8 mouse cellular contexts compared by ENCODE assay signal in genomic region chr3:130337857-130338256, GRCm38 (mm10).
DNase-seq lines count a peak whose midpoint lies in the region; ATAC-seq lines count a peak whose summit lies in the region.

No protein-coding gene starts in this region.

- H3K27ac ChIP-seq in kidney, embryonic 15.5 days, result peak overlapping the region; percentile 78
- H3K27ac ChIP-seq in midbrain, embryonic 15.5 days, result 0 out of 2 replicates have a peak overlapping the region, but pooled peaks have one; percentile 15

- no peak for DNase-seq in kidney, adult 18-20 months
- DNase-seq in brain, adult 2 months (ENCODE audit: low read depth, low spot score), result peak; percentile 72
- DNase-seq in heart, adult 8-10 months (ENCODE audit: low spot score), result peak; percentile 24
- DNase-seq in kidney, postnatal 4 days, result peak; percentile 56 to 72
- no peak for DNase-seq in natural killer cell, adult 2 months (ENCODE audit: low spot score in 2 of 2)
- no peak for DNase-seq in spleen, postnatal 14 days (ENCODE audit: low spot score in 2 of 2)

- no peaks in the 10 kb centered on the region for H3K36me3 ChIP-seq in kidney, embryonic 15.5 days
- H3K36me3 ChIP-seq in midbrain, embryonic 15.5 days (replicated peaks), result no peaks in the 10 kb centered on the region

- ATAC-seq in kidney, embryonic 15.5 days (replicated peaks; ENCODE audit: low FRiP score), result peak; percentile 83
- ATAC-seq in midbrain, embryonic 15.5 days (replicated peaks), result peak; percentile 82

- H3K4me1 ChIP-seq in kidney, embryonic 15.5 days, result 0 out of 2 replicates have a peak, but pooled peaks cover 6% of the 10 kb centered on the region
- peaks cover 4% of the 10 kb centered on the region; the same call in 1 of the 2 replicates for H3K4me1 ChIP-seq in midbrain, embryonic 15.5 days

- 41% methylated on average over 13 of the region's 13 CpGs for WGBS in kidney, embryonic 15.5 days
- WGBS in midbrain, embryonic 15.5 days, result 30% methylated on average over 13 of the region's 13 CpGs

- H3K9me3 ChIP-seq in kidney, embryonic 15.5 days (replicated peaks), result no peaks in the 10 kb centered on the region
- H3K9me3 ChIP-seq in midbrain, embryonic 15.5 days, result no peaks in the 10 kb centered on the region

- no peak overlapping the region for H3K4me3 ChIP-seq in kidney, embryonic 15.5 days (replicated peaks)
- 0 out of 2 replicates have a peak overlapping the region, but pooled peaks have one; percentile 13 for H3K4me3 ChIP-seq in midbrain, embryonic 15.5 days

- H3K9ac ChIP-seq in kidney, embryonic 15.5 days, result no peak overlapping the region
- no peak overlapping the region for H3K9ac ChIP-seq in midbrain, embryonic 15.5 days

- H3K4me2 ChIP-seq in kidney, embryonic 15.5 days, result peak overlapping the region; percentile 45
- H3K4me2 ChIP-seq in midbrain, embryonic 15.5 days, result peak overlapping the region; percentile 36

- H3K27me3 ChIP-seq in kidney, embryonic 15.5 days, result no peaks in the 10 kb centered on the region
- no peaks in the 10 kb centered on the region for H3K27me3 ChIP-seq in midbrain, embryonic 15.5 days (replicated peaks)

Comparison
In these comparisons a context has a peak if more than half of its experiments do, and no peak if none do; other contexts are left out.
1. DNase-seq: peak in brain, adult 2 months (single experiment), heart, adult 8-10 months (single experiment) and kidney, postnatal 4 days (2 of 2); none in kidney, adult 18-20 months (single experiment), natural killer cell, adult 2 months (0 of 2) and spleen, postnatal 14 days (0 of 2).